Mouse (Mus musculus) gastrocnemius, adult 18-20 months (tissue): ENCODE results near the gene Cib4. TPM values are rescaled to one million over a fixed set of nuclear protein-coding genes. Genes with fewer than 3 reads are reported as not detected.

ENCODE experiments used
- DNase-seq: peaks from one replicate; pipeline ENCODE4 v3.0.0; 2021; ENCODE audit warnings: low spot score
- long read RNA-seq, 2 experiments: library from polyadenylated mRNA; stranded (forward); transcript quantifications; one replicate each; pipeline ENCODE4 v2.0.0; 2021
- total RNA-seq, 2 experiments: library from RNA; stranded (reverse); gene quantifications; 2 replicates each; pipeline ENCODE4 v1.2.3; 2021

The Cib4 gene
- not detected for total RNA-seq
- long read RNA-seq, experiment 1, result 0 reads
- long read RNA-seq, experiment 2, result 0 reads

GRCm38 (mm10) chr5:30545698-30546097 lies at the start of gene Cib4:
Gene Cib4, minus strand, starts transcription at chr5:30545836.
- no peak for DNase-seq

GRCm38 (mm10) chr5:30594953-30595560 lies 49.4 kb upstream of the Cib4 start:
- DNase-seq, result no peak

- no peak for DNase-seq
These were observed 48.3 kb upstream of the Cib4 start for GRCm38 (mm10) chr5:30593811-30594504.

GRCm38 (mm10) chr5:30593360-30593759 lies 47.7 kb upstream of the Cib4 start:
- no peak for DNase-seq

- no peak for DNase-seq
These were observed 46.8 kb upstream of the Cib4 start for GRCm38 (mm10) chr5:30592279-30592980.

- DNase-seq, result no peak
These were observed 46.1 kb upstream of the Cib4 start for GRCm38 (mm10) chr5:30591786-30592185.

GRCm38 (mm10) chr5:30591205-30591731 lies 45.6 kb upstream of the Cib4 start:
- DNase-seq, result no peak

GRCm38 (mm10) chr5:30590231-30590630 lies 44.6 kb upstream of the Cib4 start:
- DNase-seq, result no peak

- DNase-seq, result no peak
These were observed 43.9 kb upstream of the Cib4 start for GRCm38 (mm10) chr5:30589546-30589945.

GRCm38 (mm10) chr5:30589069-30589468 lies 43.4 kb upstream of the Cib4 start:
- no peak for DNase-seq

- DNase-seq, result no peak
These were observed 42.8 kb upstream of the Cib4 start for GRCm38 (mm10) chr5:30588301-30588968.

GRCm38 (mm10) chr5:30587681-30588300 lies 42.2 kb upstream of the Cib4 start, which contains the start of gene Kcnk3:
Gene Kcnk3, plus strand, starts transcription at chr5:30588170.
- peak; percentile 45 for DNase-seq

- no peak for DNase-seq
These were observed 41.5 kb upstream of the Cib4 start for GRCm38 (mm10) chr5:30587101-30587500.

GRCm38 (mm10) chr5:30586616-30587015 lies 41.0 kb upstream of the Cib4 start:
- no peak for DNase-seq

- DNase-seq, result no peak
These were observed 36.4 kb upstream of the Cib4 start for GRCm38 (mm10) chr5:30582017-30582416.

GRCm38 (mm10) chr5:30580725-30581124 lies 35.1 kb upstream of the Cib4 start:
- no peak for DNase-seq

- no peak for DNase-seq
These were observed 32.9 kb upstream of the Cib4 start for GRCm38 (mm10) chr5:30578445-30579080.

- no peak for DNase-seq
These were observed 32.1 kb upstream of the Cib4 start for GRCm38 (mm10) chr5:30577654-30578310.

- no peak for DNase-seq
These were observed 31.6 kb upstream of the Cib4 start for GRCm38 (mm10) chr5:30577251-30577650.

GRCm38 (mm10) chr5:30576233-30576632 lies 30.6 kb upstream of the Cib4 start:
- no peak for DNase-seq
